Mouse (Mus musculus) olfactory bulb, adult 2 months (tissue): ENCODE data around the gene S100a10.

ENCODE experiments used
- CTCF ChIP-seq: fragments of 200-500 bp; IDR thresholded peaks from 2 replicates; pipeline ENCODE4 v1.5.1; 2012; ENCODE audit warnings: low read depth, mild to moderate bottlenecking, low read length, moderate library complexity; ENCODE audit not compliant: insufficient read depth
- POLR2A ChIP-seq: fragments of 200-500 bp; IDR thresholded peaks from 2 replicates; pipeline ENCODE4 v1.6.1; 2012; ENCODE audit warnings: mild to moderate bottlenecking, low read depth, low read length, moderate library complexity; ENCODE audit not compliant: insufficient read depth

GRCm38 (mm10) chr3:93520330-93521193, 34.3 kb upstream of the S100a10 start, which contains the start of gene S100a11:
- no peak for TF ChIP-seq POLR2A
- no peak for TF ChIP-seq CTCF
